Mouse (Mus musculus) mouse trophoblast stem cell (cell line): ENCODE measurements around the gene Bdkrb2.

Experiments
- in situ Hi-C, 2 experiments: fragments of 300-500 bp; cut with MseI, MboI; formaldehyde crosslinking; loops; 2 replicates in 1 of 2; 3 replicates in 1 of 2; pipeline ENCODE4 v1.15.1; 2025

Gene Bdkrb2

GRCm38 (mm10) chr12:105590786-105591185, 27.8 kb downstream of the Bdkrb2 start:
- in situ Hi-C loops, result loop anchor here in 1 of 2 experiments (5.0 kb wide), 1 partner anchor 98 kb away; no protein-coding TSS in a partner anchor

GRCm38 (mm10) chr12:105592361-105592761, 29.3 kb downstream of the Bdkrb2 start:
- in situ Hi-C loops, result loop anchor here in 1 of 2 experiments (5.0 kb wide), 1 partner anchor 100 kb away; no protein-coding TSS in a partner anchor

GRCm38 (mm10) chr12:105593471-105593870, 30.4 kb downstream of the Bdkrb2 start:
- in situ Hi-C loops, result loop anchor here in 1 of 2 experiments (5.0 kb wide), 1 partner anchor 101 kb away; no protein-coding TSS in a partner anchor

DNA sequence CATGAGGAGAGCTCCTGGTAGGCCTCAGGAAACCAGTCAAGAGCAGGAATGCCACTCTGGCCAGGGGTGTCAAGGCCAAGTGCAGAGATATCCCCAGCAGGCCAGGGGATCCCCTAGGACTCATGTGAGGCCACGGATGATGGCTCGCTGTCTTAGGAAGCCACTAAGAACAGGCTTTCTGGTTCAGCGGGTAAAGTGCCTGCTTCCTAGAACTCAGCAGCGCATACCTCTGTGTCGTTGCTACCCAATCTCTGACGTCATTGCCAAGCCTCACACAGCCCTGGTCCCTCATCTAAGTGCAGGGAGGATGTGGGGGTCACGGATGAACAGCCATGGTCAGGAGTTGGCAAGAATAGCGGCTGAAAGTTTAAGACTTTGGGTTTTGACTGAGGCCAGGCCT, 34.1 kb downstream of the Bdkrb2 start:
- in situ Hi-C loops, result no loop called here

DNA sequence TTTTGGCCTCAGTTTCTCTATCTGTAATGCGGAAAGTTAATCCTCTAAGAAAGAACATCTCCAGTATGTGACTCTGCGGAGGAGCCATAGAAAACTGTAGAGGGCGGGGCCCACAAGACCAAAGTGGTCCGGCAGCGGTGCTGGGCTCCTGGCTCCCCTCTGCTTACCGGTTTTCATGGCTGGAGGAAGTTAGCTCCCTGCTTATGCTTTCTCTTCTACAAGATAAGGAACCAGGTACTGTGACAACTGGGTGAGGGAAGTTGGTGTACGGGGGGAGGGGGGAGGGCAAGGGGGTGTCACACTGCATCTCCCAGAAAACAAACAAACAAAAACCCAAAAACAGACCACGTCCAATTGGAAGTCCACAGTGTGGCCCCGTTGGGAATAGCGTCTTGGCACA, 35.5 kb downstream of the Bdkrb2 start:
- in situ Hi-C loops, result no loop called here

DNA sequence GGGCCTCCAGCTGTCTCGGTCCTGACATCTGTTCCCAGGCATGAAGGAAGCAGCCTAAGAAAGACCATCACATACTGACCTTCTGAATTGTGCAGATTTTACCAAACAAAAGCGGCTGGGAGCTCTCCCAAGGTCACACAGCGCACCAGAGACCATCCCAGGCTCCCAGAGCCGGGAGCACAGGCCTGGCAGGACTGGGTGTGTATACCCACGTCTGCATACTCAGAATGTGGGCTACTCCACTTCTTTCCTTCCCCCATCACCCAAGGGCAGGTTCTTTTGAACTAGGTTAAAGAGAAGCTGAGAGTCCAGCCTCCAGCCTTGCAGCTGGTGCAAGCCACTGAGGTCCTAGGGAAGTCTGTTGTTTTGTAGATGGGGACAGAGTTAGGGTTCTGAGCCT, 36.1 kb downstream of the Bdkrb2 start:
- in situ Hi-C loops, result no loop called here

DNA sequence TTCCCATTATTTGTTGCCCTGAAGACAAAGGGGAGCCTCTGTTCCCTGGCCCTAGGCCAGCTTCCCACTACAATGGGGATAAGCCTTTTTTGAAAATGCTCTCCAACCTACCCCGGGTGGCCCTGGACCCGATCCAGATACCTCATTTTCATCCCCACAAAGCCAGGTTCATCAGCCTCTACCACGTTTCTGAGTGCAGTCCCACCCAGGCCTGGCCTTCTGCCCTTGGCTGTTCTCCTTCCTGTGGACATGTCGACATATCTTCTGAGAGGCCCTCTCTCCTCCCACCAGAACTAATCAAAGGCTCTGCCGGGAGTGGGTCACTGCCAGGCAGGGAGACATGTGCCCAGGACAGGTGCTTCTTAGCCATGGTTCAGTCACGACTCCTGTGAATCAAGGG, 38.6 kb downstream of the Bdkrb2 start:
- in situ Hi-C loops, result no loop called here

DNA sequence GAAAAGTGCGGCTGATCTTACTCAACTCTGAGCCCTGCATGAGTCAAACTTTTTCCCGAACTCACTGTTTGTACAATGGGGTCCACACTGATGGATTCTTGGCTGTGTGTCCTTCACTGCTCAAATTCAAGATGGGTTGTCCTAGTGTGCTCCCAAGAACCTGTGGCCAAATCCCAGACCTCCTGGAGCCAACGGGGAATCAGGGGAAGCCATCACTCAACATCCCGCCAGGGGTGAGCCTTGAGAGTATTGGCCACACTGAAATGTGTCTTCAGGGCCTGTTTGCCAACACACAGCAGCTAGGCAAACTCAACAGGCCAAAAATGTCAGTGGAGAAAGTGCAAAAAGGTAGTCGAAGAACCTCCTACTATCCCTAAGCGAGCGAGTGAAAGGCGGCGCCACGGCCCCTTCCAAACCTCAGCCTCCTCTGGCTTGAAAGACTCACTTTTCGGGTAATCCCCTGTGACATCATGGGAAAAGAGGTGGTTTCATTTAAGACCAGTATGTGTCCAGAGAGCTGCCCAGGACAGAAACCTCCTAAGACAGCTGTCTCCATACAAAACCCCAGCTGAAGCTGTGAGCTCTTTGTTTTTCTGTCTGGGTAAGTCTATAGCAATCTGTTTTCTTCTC, 39.7 kb downstream of the Bdkrb2 start, which contains the start of gene Bdkrb1:
Gene Bdkrb1 (plus strand): TSS at position 505 of the 630 bp plus-strand sequence.
- in situ Hi-C loops, result no loop called here

DNA sequence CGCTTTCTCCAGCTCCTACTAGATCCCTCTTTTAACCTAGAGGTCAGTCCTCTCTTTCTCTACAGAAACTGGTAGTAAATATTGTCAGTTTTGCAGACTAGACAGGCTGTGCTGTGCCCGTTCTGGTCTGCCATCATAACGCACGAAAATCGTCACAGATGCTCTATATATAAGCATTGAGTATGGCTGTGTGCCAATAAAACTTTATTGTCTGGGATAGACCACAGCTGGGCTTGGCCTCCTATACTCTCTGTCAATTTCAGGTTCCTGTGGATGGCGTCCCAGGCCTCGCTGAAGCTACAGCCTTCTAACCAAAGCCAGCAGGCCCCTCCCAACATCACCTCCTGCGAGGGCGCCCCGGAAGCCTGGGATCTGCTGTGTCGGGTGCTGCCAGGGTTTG, 40.9 kb downstream of the Bdkrb2 start:
- in situ Hi-C loops, result no loop called here

- in situ Hi-C loops, result no loop called here
Observed at GRCm38 (mm10) chr12:105605212-105605611, 42.2 kb downstream of the Bdkrb2 start.

DNA sequence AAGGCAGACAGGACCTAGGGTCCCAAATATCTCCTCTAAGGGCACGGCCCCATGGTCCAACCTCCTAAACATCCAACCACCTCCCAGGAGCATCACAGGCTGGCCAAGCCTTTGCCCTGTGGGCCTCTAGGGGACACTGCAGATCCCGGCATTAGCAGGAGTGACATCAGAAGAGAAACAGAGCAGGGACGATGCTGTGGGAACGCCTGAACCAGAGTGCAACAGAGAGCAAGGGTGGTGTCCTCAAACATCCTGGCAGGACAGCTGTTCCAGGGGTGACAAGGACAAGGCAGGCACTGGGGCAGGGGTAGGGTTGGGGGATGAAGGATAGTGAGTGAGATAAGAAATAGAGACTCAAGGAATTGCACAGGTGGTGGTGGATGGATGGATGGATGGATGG, 43.9 kb downstream of the Bdkrb2 start:
- in situ Hi-C loops, result no loop called here

DNA sequence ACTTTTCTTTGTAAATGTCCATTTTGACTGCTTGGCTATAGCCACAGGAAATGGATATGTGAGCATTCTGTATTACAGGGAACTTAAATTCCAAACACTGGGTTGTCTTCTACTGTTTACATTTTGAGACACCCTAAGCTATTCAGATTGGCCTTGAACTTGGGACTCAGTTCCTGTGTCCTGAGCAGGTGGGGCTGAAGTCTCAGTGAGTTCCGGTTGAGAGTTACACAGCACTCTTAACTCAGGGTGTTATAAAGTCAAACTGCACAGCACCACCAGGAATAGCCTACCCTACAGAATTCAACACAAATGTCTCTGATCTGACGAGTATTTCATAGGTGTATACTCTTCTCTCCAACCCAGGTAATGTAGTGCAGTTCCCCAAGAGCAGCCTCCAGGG, 48.0 kb downstream of the Bdkrb2 start:
- in situ Hi-C loops, result no loop called here

GRCm38 (mm10) chr12:105611748-105612147, 48.7 kb downstream of the Bdkrb2 start:
- in situ Hi-C loops, result no loop called here

- in situ Hi-C loops, result no loop called here
Observed at GRCm38 (mm10) chr12:105613559-105613958, 50.5 kb downstream of the Bdkrb2 start.

DNA sequence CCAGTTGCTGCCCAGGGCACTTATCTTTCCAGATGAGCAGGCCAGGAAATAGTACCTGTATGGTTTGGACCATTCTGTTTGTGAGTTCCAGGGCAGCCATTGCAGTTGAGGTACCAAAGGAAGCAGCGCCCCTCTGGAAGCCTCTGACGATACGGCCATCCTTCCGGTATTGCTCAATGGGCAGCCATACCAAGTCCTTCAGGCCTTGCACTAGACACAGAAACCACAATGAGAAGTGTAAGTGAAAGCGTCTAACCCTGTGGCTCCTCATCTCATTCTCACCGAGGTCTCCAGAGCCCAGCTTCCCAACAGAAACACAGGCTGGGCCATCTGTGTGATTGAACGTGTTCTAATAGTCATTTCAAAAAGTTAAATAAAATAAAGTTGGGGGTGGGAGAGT, 59.0 kb downstream of the Bdkrb2 start:
- in situ Hi-C loops, result no loop called here

- in situ Hi-C loops, result no loop called here
Observed at GRCm38 (mm10) chr12:105622981-105623539, 60.0 kb downstream of the Bdkrb2 start.

GRCm38 (mm10) chr12:105625798-105626197, 62.8 kb downstream of the Bdkrb2 start:
- in situ Hi-C loops, result no loop called here

DNA sequence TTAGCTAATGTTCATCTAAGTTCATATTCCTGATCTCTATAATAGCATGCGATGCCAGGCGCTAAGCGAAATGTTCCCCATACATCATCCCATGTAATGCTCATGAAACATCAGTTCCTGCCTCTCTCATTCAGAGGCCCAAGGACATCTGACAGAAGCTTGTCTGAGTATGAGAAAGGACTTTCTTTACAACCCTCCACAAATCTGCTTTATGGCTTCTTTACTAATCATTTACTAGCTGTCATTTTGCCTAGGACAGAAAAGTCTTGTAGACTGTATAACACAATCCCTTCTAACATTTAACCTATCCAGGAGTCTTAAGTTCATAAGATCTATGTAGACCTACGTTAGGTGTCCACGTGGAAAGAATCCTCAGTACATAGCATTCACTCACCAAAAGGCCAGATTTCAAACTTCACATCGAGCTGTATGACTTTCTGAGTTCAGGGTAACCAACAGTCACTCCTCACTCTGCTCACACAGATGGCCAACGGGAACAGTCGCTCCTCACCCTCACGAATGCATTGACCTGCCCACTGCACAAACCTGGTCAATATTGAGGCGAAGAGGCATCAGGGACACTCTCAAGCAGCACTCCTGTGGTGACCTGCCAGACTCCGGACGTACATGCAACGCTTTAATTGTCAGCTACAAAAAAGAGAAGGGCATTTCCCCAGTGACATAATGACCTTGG, 71.5 kb downstream of the Bdkrb2 start:
- in situ Hi-C loops, result no loop called here

DNA sequence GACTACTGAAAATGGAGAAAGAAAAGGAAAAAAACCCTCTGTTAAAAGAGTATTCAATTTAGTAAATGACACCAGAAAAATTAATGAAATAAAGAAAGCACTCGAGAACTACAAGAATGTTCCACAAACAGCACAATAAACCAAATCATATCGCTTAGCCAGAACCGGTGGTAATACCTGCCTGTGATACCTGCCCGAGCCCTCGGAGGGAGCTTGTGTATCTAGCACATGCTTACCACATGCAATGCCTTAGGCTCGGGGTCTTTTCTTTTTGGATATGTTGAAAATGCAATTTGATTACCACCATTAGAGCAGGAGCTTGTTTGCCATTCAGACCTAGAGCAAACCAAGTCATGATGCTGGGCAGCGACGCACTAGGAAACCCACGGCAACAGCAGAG, 73.5 kb downstream of the Bdkrb2 start:
- in situ Hi-C loops, result no loop called here

DNA sequence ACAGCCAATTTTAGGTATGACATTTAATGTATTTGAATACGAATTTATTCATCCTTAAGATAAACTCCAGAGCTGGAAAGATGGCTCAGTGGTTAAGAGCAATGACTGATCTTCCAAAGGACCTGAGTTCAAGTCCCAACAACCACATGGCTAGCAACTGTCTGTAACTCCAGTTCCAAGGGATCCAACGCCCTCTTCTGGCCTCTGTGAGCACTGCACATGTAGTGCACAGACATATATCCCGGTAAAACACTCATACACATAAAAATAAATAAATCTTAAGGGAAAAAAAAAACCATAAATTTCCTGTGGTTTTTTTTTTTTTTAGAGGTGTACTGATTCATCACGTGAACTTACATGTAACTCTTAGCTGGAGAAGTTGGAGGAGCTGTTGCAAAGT, 74.5 kb downstream of the Bdkrb2 start:
- in situ Hi-C loops, result no loop called here

DNA sequence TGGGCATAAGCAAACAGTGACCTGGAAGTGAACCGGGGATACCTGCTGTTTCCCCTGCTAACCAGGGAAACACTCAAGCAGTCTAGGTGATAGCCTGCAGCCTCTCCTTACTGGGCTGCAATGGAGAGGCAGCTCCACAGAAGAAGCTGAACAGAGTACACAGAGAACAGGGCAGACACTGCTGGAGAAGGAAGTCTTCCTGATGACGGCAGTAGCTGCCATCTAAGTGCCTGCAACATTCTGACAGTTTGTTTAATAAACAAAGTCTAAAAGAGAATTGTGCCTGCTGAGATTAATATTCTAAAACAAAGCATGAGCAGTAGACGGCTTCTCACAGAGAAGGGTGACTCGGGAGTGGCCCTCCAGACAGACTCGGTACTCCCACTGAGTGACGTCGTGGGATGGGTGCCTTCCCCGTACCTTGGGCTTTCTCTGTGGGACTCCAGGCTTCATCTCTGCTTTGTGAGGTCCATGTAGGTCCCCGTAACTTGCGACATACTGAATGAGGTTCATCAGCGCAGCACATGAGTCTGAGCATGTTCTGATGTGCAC, 79.8 kb downstream of the Bdkrb2 start:
- in situ Hi-C loops, result no loop called here
